Mouse (Mus musculus): ENCODE data around the gene Caskin1.

The Caskin1 gene

DNA sequence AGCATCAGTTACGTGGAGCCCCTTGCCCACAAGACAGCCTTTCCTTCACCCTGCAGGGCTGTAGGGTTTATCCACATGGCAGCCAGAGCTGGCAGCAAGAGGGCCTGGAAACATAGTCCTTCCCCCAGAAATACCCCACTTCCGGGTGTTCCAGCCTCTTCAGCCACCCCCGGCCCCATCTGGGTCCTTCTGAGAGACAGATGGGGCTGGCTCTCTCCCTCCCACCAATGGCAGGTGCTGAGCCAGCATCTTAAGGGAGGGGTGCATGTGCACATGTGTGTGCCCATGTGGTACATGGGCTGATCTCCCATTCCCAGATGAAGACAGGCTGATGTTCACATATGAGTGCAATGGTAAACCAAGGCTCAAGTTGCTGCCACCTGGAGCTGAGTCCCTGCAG lies 7.0 kb downstream of the Caskin1 start:
- DNase-seq (ENCODE audit: low spot score), result no peak

- no peak for DNase-seq (ENCODE audit: low spot score)
Measured at GRCm38 (mm10) chr17:24496026-24496425, 7.6 kb downstream of the Caskin1 start.

DNA sequence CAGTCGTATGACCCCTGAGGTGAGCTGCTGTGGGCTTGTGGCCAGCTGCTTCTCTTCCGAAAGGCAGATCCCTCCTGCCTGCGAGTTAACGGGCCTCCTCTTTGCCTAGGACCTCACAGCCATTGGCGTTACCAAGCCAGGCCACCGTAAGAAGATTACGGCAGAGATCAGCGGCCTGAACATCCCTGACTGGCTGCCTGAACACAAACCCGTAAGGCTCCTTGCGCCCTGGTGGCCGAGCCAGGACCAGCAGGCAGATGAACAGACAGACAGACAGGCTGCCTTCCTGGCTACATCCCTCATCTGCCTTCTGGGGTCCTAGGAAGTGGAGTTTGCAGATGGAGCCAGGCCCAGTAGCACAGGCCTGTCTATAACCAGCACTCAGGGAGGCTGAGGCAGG lies 13.8 kb downstream of the Caskin1 start:
- DNase-seq (ENCODE audit: low spot score), result no peak

DNA sequence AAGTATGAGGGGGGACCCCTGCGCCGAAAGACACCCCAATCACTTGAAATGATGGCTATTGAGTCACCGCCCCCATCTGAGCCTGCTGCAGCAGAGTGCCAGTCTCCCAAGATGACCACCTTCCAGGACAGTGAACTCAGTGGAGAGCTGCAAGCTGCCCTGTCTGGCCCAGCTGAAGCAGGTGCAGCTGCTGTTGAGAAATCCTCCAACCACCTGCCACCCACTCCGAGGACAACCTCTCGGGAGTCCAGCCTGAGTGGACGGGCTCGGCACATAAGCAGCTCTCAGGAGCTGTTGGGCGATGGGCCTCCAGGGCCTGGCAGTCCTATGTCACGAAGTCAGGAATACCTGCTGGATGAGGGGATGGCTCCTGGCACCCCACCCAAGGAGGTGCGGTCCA lies 15.7 kb downstream of the Caskin1 start:
- DNase-seq (ENCODE audit: low spot score), result no peak

DNA sequence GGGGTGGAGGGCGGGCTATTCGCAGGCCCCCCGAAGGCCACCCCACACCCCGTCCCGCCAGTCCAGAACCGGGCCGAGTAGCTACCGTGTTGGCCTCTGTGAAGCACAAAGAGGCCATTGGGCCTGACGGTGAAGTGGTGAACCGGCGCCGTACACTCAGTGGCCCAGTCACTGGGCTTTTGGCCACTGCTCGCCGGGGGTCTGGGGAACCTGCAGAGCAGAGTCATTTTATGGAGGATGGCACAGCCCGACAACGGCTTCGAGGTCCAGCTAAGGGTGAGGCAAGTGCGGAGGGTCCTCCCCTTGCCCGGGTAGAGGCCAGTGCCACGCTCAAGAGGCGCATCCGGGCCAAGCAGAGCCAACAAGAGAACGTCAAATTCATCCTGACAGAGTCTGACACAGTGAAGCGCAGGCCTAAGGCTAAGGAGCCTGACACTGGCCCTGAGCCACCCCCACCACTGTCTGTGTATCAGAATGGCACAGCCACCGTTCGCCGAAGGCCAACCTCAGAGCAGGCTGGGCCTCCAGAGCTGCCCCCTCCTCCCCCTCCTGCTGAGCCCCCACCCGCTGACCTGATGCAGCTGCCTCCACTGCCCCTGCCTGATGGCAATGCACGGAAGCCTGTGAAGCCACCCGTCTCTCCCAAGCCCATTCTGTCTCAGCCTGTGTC lies 17.0 kb downstream of the Caskin1 start:
- no peak for DNase-seq (ENCODE audit: low spot score)

DNA sequence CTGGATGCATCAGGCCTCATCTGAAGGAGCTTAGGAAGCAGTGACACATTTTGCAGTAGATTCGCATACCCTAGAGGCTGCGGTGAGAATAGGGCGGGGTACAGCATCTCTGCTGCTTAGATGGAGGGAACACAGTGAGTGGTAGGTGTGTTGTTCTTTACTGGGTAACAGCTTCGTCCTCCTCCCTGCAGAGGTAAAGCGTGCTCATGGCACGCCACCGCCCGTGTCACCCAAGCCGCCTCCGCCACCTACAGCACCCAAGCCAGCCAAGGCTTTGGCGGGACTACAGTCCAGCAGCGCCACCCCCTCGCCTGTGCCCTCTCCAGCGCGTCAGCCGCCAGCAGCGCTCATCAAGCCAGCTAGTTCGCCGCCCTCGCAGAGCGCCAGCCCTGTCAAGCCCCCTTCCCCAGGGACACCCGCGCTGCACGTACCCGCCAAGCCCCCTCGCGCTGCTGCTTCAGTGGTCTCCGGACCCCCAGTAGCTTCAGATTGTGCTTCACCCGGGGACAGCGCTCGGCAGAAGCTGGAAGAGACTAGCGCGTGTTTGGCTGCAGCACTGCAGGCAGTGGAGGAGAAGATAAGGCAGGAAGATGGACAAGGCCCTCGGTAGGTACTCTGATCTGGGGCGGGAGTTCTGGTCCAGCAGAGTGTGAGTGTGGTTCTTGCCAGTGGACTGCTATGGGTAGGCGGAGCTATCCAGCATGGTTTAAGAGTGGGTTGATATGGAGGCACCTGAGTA lies 18.1 kb downstream of the Caskin1 start:
- DNase-seq (ENCODE audit: low spot score), result peak; percentile 60

DNA sequence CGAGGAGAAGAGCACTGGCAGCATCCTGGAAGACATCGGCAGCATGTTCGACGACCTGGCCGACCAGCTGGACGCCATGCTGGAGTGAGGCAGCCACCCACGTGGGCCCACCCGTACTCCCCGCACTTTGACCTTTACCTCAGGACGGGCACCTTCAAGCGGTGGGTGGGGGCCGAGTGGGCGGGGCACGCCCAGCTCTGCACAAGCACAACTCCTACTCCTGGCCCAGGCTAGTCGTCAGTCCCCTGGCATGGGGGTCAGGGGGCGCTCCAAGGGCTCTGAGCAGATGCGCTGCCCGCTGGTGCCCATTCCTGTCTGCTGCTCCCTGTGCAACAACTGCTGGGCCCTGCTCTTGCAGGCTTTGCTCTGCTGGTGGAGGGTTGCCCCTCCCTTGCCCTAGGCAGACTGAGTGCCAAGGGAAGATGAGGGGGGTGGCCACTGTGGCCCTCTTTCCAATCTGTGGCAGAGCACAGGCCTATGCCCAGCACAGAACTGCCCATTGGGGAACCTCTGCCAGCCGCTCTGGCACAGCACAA lies 18.8 kb downstream of the Caskin1 start:
- no peak for DNase-seq (ENCODE audit: low spot score)

DNA sequence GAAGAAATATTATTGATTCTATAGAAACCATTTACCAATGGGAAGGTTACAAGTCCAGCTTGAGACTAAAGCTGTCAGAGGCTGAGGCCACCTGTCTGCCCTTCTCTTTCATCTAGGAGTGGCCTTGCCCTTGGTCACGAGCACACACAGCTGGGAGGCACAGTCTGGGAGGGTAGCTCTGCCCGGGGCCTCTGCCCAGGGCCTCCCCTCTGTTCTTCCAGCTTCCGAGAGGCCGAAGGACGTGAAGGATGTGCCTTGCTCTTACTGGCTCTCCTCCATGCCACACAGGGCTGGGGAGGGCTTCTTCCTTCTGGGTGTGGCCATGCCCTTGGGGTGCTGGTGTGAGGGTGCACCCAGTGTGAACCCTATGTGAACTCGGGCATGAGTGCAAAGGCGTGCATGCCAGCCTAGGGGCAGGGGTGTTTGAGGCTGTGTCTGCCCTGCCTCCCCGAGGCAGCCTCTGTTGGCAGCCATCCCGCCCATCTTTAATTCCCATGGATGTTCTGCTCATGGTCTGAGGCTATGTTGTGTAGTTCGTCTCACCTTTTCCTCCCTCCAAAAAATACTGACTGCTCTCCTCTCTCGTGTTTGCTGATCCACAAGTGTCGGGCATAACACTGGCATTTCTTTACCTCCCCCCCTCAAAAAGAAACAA lies 19.5 kb downstream of the Caskin1 start:
- DNase-seq (ENCODE audit: low spot score), result no peak

DNA sequence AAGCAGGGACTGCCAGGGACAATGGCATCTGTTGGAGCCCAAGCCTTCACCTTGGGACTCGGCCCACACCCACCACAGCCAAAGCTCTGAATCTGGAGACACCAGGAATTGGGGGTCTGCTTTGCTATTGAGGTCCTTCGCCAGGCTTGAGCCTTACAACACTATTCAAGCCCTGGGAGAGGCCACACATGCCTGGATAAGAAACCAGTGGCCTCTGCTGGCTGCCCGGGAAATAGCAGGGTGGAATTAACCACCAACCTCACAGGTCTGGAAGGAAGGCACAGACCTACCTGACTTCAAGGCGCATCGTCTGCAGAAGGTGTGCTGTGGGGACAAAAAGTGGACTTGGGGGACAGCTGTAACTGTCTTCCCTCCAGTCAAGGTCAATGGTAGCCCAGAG lies 25.2 kb downstream of the Caskin1 start:
- peak; percentile 79 for DNase-seq (ENCODE audit: low spot score)

GRCm38 (mm10) chr17:24514270-24515257 lies 26.2 kb downstream of the Caskin1 start:
- DNase-seq (ENCODE audit: low spot score), result no peak

GRCm38 (mm10) chr17:24520450-24520849 lies 32.0 kb downstream of the Caskin1 start:
- DNase-seq (ENCODE audit: low spot score), result no peak

GRCm38 (mm10) chr17:24524734-24525133 lies 36.3 kb downstream of the Caskin1 start:
- DNase-seq (ENCODE audit: low spot score), result no peak

DNA sequence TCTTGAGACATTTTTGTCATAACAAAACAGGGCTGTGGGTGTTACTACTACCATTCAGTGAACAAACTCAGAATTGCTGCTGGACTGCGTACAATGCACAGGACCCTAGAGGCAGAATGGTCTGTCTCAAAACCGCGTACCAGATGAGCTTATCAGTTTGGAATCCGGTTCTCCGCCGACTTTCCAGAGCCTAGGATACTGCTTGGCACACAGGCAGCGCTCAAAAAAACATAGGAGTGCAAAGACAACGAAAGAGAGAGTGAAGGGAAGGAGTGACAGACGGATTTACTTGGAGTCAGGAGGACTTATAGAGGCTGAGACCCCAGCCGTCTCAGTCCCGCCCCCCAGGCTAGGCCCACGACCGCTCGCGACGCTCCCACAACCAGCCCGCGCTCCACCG lies 38.9 kb downstream of the Caskin1 start:
- no peak for DNase-seq (ENCODE audit: low spot score)

GRCm38 (mm10) chr17:24527723-24528559 lies 39.5 kb downstream of the Caskin1 start, which contains the start of gene Traf7:
TSS of gene Traf7 (minus strand) at chr17:24527938.
- peak; percentile 90 for DNase-seq (ENCODE audit: low spot score)

GRCm38 (mm10) chr17:24528560-24528918 lies 40.1 kb downstream of the Caskin1 start:
- no peak for DNase-seq (ENCODE audit: low spot score)

- peak; percentile 80 for DNase-seq (ENCODE audit: low spot score)
Measured at GRCm38 (mm10) chr17:24529007-24529451, 40.6 kb downstream of the Caskin1 start.

GRCm38 (mm10) chr17:24529883-24530282 lies 41.5 kb downstream of the Caskin1 start:
- DNase-seq (ENCODE audit: low spot score), result peak; percentile 40

GRCm38 (mm10) chr17:24530361-24531050 lies 42.1 kb downstream of the Caskin1 start:
- peak; percentile 42 for DNase-seq (ENCODE audit: low spot score)

DNA sequence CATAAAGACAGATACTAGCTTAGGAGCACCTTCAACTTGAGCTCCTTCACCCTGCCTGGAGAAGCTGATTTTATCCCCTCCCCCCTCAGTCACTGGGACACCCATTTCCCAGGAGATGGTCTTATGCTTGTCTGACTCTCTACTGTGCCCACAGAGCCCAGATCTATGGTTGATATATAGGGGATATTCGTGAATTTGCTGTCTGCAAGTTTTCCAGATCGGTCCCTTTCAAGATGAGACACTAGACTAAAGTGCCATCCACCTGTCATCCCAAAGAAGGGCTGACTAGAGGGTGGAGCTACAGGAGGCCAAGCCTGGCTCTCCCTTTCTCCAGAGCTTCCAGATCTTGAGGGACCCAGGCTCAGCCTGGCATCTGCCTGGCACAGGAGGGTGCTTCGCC lies 42.7 kb downstream of the Caskin1 start:
- DNase-seq (ENCODE audit: low spot score), result no peak

DNA sequence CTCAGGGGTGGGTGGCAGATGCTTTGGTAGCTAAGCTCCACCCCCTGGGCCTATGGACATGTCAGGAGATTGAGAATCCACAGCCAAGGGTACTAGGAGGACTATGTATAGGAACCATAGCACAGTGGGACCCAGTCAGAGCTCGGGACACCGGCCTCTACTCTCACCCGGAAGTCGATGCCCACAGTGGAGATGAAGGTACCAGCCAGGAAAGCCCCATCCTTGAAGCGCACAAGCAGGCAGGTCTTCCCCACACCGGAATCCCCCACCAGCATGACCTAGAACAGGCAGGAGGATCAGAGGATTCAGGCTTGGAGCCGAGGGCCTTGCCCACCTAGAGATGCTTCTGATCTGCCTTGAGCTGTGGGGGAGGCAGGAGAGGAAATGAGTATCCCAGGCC lies 43.6 kb downstream of the Caskin1 start:
- no peak for DNase-seq (ENCODE audit: low spot score)

All from testis, postnatal 10 days (tissue).